Mouse (Mus musculus): ENCODE measurements around the gene Ugt1a9.
"Not testable (repeated sequence)": the region's sequence is repeated elsewhere in the genome, so short reads cannot be mapped to it uniquely, and the experiment has no call there.

DNA sequence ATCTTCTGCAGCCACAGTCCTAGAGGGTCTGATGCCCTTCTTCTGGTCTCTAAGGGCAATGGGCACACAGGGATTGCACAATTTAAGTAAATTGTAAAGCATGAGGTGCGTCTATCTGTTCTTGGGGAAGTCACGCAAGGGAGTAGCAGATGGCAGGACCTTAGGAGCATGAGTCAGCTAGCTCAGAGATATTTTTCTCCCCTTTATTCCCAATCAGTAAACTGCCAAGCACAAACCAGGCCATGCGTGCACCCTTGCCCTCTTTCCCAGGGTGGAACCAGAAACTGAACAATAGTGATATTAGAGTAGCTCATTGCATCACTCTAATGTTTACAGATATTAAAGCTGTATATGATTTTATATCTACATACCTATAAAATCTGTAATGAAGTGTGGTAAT lies 27.9 kb downstream of the Ugt1a9 start:
- TF ChIP-seq EP300, CTCF (IDR thresholded peaks at IDR 0.05; ENCODE audit: low read depth): not testable (repeated sequence)

Measured in liver, embryonic 14.5 days (tissue).